Mouse (Mus musculus) heart, postnatal 0 days (tissue): ENCODE data around the gene Ccna1. TPM values are rescaled to one million over a fixed set of nuclear protein-coding genes. Genes with fewer than 3 reads are reported as not detected.

Experiments used
- ATAC-seq: fragments of 200-750 bp; cut with Nextera tagmentation; 2 replicates; pipeline ENCODE4 v1.8.0; 2017; ENCODE audit warnings: low read depth, moderate number of reproducible peaks, moderate library complexity; ENCODE audit not compliant: insufficient read depth
- DNase-seq: peaks from one replicate; pipeline ENCODE4 v3.0.0-alpha.2; 2016; ENCODE audit warnings: low spot score
- H3K27ac ChIP-seq: fragments of 300-500 bp; sonication (generic); 2 replicates; pipeline ENCODE4 v1.5.1; 2014; ENCODE audit warnings: low read depth, mild to moderate bottlenecking
- H3K27me3 ChIP-seq: fragments of 300-500 bp; sonication (generic); 2 replicates; pipeline ENCODE4 v1.6.1; 2014; ENCODE audit warnings: low read length, mixed read lengths; ENCODE audit not compliant: control insufficient read depth, insufficient read depth
- H3K36me3 ChIP-seq: fragments of 300-500 bp; sonication (generic); replicated peaks from 2 replicates; pipeline ENCODE4 v1.6.1; 2014; ENCODE audit warnings: low read length, mixed read lengths; ENCODE audit not compliant: control insufficient read depth, insufficient read depth
- H3K4me1 ChIP-seq: fragments of 300-500 bp; sonication (generic); 2 replicates; pipeline ENCODE4 v1.6.1; 2014; ENCODE audit warnings: antibody characterized with exemption; ENCODE audit not compliant: control insufficient read depth, insufficient read depth
- H3K4me2 ChIP-seq: fragments of 300-500 bp; sonication (generic); 2 replicates; pipeline ENCODE4 v1.6.1; 2014; ENCODE audit warnings: low read depth, mild to moderate bottlenecking, low read length, moderate library complexity
- H3K4me3 ChIP-seq: fragments of 300-500 bp; sonication (generic); 2 replicates; pipeline ENCODE4 v1.5.1; 2014; ENCODE audit warnings: low read depth, low read length
- H3K9ac ChIP-seq: fragments of 300-500 bp; sonication (generic); replicated peaks from 2 replicates; pipeline ENCODE4 v1.6.1; 2014; ENCODE audit warnings: low read depth, low read length, mixed read lengths
- H3K9me3 ChIP-seq: fragments of 300-500 bp; sonication (generic); replicated peaks from 2 replicates; pipeline ENCODE4 v1.6.1; 2016; ENCODE audit warnings: low read length; ENCODE audit not compliant: control insufficient read depth
- CTCF ChIP-seq: IDR thresholded peaks from 2 replicates; pipeline ENCODE4 v1.5.1; 2016; ENCODE audit warnings: antibody characterized with exemption, control low read depth, low read depth
- EP300 ChIP-seq: IDR thresholded peaks from 2 replicates; pipeline ENCODE4 v1.6.1; 2016; ENCODE audit warnings: antibody characterized with exemption, low read depth
- WGBS: fragments of 180-500 bp; shearing (Covaris S2); extraction: QIAGEN DNeasy Blood & Tissue Kit; methylation state at CpG from one replicate; pipeline ENCODE4 v1.1.7; 2014; 5-methylcytosine and 5-hydroxymethylcytosine counted together
- polyA plus RNA-seq: library from polyadenylated mRNA; unstranded; fragments of >200 nt; fragmentation: Nextera tagmentation; extraction: Ambion mirVana; gene quantifications from 2 replicates; pipeline ENCODE4 v1.2.1, GENCODE M21; 2015
- total RNA-seq: library from RNA; depleted of rRNA; stranded (reverse); fragments of >200 nt; gene quantifications from 2 replicates; pipeline ENCODE4 v1.2.3, GENCODE M21; 2014; ENCODE audit warnings: low replicate concordance; rRNA removed

The Ccna1 gene
- 0.08 and 1.3 TPM in 2 replicates for total RNA-seq
- polyA plus RNA-seq = 0.15 and 0.29 TPM in 2 replicates

GRCm38 (mm10) chr3:55055038-55055746 lies at the start of gene Ccna1:
Ccna1 (minus strand) TSS chr3:55055501.
- TF ChIP-seq CTCF (no peak), EP300 (no peak)
- Histone ChIP-seq H3K9ac (0 out of 2 replicates have a peak within 1 kb of the TSS, but pooled peaks have one; percentile 9), H3K4me1 (peaks cover 11% of the 10 kb centered on the region; the same call in 1 of the 2 replicates), H3K27me3 (peaks cover 30% of the 10 kb centered on the region), H3K4me2 (peak within 1 kb of the TSS; percentile 81), H3K27ac (no peak within 1 kb of the TSS), H3K4me3 (peak within 1 kb of the TSS; percentile 53), H3K36me3 (no peaks in the 10 kb centered on the region), H3K9me3 (no peaks in the 10 kb centered on the region)
- ATAC-seq (peak; percentile 74; the same call in 1 of the 2 replicates), DNase-seq (no peak)
- WGBS = under 1% methylated on average over 63 of the region's 73 CpGs

- no peak overlapping the region for H3K9ac ChIP-seq
- H3K27me3 ChIP-seq = no peaks in the 10 kb centered on the region
- H3K27ac ChIP-seq = no peak overlapping the region
- H3K9me3 ChIP-seq = no peaks in the 10 kb centered on the region
- no peak for DNase-seq
- H3K4me3 ChIP-seq = no peak overlapping the region
- no peak for ATAC-seq
- no peaks in the 10 kb centered on the region for H3K36me3 ChIP-seq
- H3K4me2 ChIP-seq = no peak overlapping the region
- no peak for TF ChIP-seq CTCF
- no peak for TF ChIP-seq EP300
- H3K4me1 ChIP-seq = no peaks in the 10 kb centered on the region
These were observed 45.8 kb upstream of the Ccna1 start for GRCm38 (mm10) chr3:55101092-55101491.

- ATAC-seq (no peak), DNase-seq (no peak)
- TF ChIP-seq CTCF (no peak), EP300 (no peak)
- Histone ChIP-seq H3K36me3 (no peaks in the 10 kb centered on the region), H3K4me3 (no peak overlapping the region), H3K27me3 (no peaks in the 10 kb centered on the region), H3K9ac (no peak overlapping the region), H3K27ac (no peak overlapping the region), H3K9me3 (no peaks in the 10 kb centered on the region), H3K4me2 (no peak overlapping the region), H3K4me1 (no peaks in the 10 kb centered on the region)
- 70% methylated on average over 11 of the region's 11 CpGs for WGBS
These were observed 43.7 kb upstream of the Ccna1 start for GRCm38 (mm10) chr3:55098990-55099389.

GRCm38 (mm10) chr3:55098014-55098413 lies 42.7 kb upstream of the Ccna1 start:
- TF ChIP-seq EP300 = no peak
- no peak for TF ChIP-seq CTCF
- Histone ChIP-seq H3K4me3 (no peak overlapping the region), H3K27me3 (no peaks in the 10 kb centered on the region), H3K9ac (no peak overlapping the region), H3K4me2 (no peak overlapping the region), H3K36me3 (no peaks in the 10 kb centered on the region), H3K9me3 (no peaks in the 10 kb centered on the region), H3K4me1 (no peaks in the 10 kb centered on the region), H3K27ac (no peak overlapping the region)
- ATAC-seq (no peak), DNase-seq (no peak)
- 48% methylated on average over 2 of the region's 2 CpGs for WGBS

- H3K4me2 ChIP-seq = no peak overlapping the region
- 88% methylated on average over 2 of the region's 2 CpGs for WGBS
- H3K27me3 ChIP-seq = no peaks in the 10 kb centered on the region
- no peaks in the 10 kb centered on the region for H3K36me3 ChIP-seq
- DNase-seq = no peak
- no peaks in the 10 kb centered on the region for H3K4me1 ChIP-seq
- ATAC-seq = no peak
- TF ChIP-seq EP300 (no peak), CTCF (no peak)
- no peak overlapping the region for H3K4me3 ChIP-seq
- no peak overlapping the region for H3K27ac ChIP-seq
- no peaks in the 10 kb centered on the region for H3K9me3 ChIP-seq
- H3K9ac ChIP-seq = no peak overlapping the region
These were observed 41.9 kb upstream of the Ccna1 start for GRCm38 (mm10) chr3:55097186-55097585.

GRCm38 (mm10) chr3:55096655-55097005 lies 41.3 kb upstream of the Ccna1 start:
- H3K9me3 ChIP-seq = no peaks in the 10 kb centered on the region
- peak overlapping the region; percentile 55; the same call in 1 of the 2 replicates for H3K27ac ChIP-seq
- TF ChIP-seq EP300 (no peak), CTCF (no peak)
- no peaks in the 10 kb centered on the region for H3K4me1 ChIP-seq
- H3K4me2 ChIP-seq = no peak overlapping the region
- no peak overlapping the region for H3K9ac ChIP-seq
- H3K36me3 ChIP-seq = no peaks in the 10 kb centered on the region
- DNase-seq = no peak
- no peaks in the 10 kb centered on the region for H3K27me3 ChIP-seq
- ATAC-seq = no peak
- whole genome bisulfite sequencing = 43% methylated on average over 2 of the region's 2 CpGs
- H3K4me3 ChIP-seq = no peak overlapping the region
